Mouse (Mus musculus): ENCODE measurements around the gene Tef. TPM values are rescaled to one million over a fixed set of nuclear protein-coding genes. Genes with fewer than 3 reads are reported as not detected.

Tef gene
- polyA plus RNA-seq, 1 experiment from 2014 or later = 8.4 TPM

GRCm38 (mm10) chr15:81802941-81803351 is 725 bp downstream of the Tef start:
- peaks cover 51% of the 10 kb centered on the region for H3K4me1 ChIP-seq
- H3K4me2 ChIP-seq = peak overlapping the region; percentile 74
- 36% methylated on average over 8 of the region's 8 CpGs for WGBS (ENCODE audit: insufficient replicate concordance)
- no peaks in the 10 kb centered on the region for H3K27me3 ChIP-seq (replicated peaks)
- peak overlapping the region; percentile 56 for H3K9ac ChIP-seq
- H3K4me3 ChIP-seq = peak overlapping the region; percentile 46
- peak overlapping the region; percentile 37; the same call in 1 of the 2 replicates for H3K27ac ChIP-seq
- H3K9me3 ChIP-seq (replicated peaks) = no peaks in the 10 kb centered on the region
- ATAC-seq = peak; percentile 1; the same call in 1 of the 2 replicates
- no peaks in the 10 kb centered on the region for H3K36me3 ChIP-seq

- Histone ChIP-seq H3K27me3 (replicated peaks) (no peaks in the 10 kb centered on the region), H3K9ac (0 out of 2 replicates have a peak overlapping the region, but pooled peaks have one; percentile 56), H3K36me3 (no peaks in the 10 kb centered on the region), H3K4me2 (peak overlapping the region; percentile 74), H3K4me3 (no peak overlapping the region), H3K27ac (no peak overlapping the region), H3K4me1 (peaks cover 51% of the 10 kb centered on the region), H3K9me3 (replicated peaks) (no peaks in the 10 kb centered on the region)
- WGBS (ENCODE audit: insufficient replicate concordance) = 27% methylated on average over 4 of the region's 4 CpGs
- peak; percentile 58 for ATAC-seq
Measured at GRCm38 (mm10) chr15:81803425-81803951, 1.3 kb downstream of the Tef start.

- no peaks in the 10 kb centered on the region for H3K36me3 ChIP-seq
- ATAC-seq = no peak
- no peak overlapping the region for H3K27ac ChIP-seq
- no peaks in the 10 kb centered on the region for H3K27me3 ChIP-seq (replicated peaks)
- H3K4me1 ChIP-seq = peaks cover 54% of the 10 kb centered on the region
- H3K4me2 ChIP-seq = no peak overlapping the region
- no peak overlapping the region for H3K4me3 ChIP-seq
- 68% methylated on average over 1 of the region's 1 CpGs for WGBS (ENCODE audit: insufficient replicate concordance)
- no peaks in the 10 kb centered on the region for H3K9me3 ChIP-seq (replicated peaks)
- H3K9ac ChIP-seq = no peak overlapping the region
Measured at GRCm38 (mm10) chr15:81804172-81804571, 2.0 kb downstream of the Tef start.

- Histone ChIP-seq H3K9me3 (replicated peaks) (no peaks in the 10 kb centered on the region), H3K9ac (no peak overlapping the region), H3K27me3 (replicated peaks) (no peaks in the 10 kb centered on the region), H3K36me3 (no peaks in the 10 kb centered on the region), H3K27ac (no peak overlapping the region), H3K4me1 (peaks cover 56% of the 10 kb centered on the region), H3K4me2 (no peak overlapping the region), H3K4me3 (no peak overlapping the region)
- ATAC-seq = no peak
- WGBS (ENCODE audit: insufficient replicate concordance) = 54% methylated on average over 3 of the region's 3 CpGs
Measured at GRCm38 (mm10) chr15:81804883-81805282, 2.7 kb downstream of the Tef start.

GRCm38 (mm10) chr15:81805624-81806023 is 3.4 kb downstream of the Tef start:
- no peaks in the 10 kb centered on the region for H3K9me3 ChIP-seq (replicated peaks)
- WGBS (ENCODE audit: insufficient replicate concordance) = 65% methylated on average over 6 of the region's 6 CpGs
- no peaks in the 10 kb centered on the region for H3K27me3 ChIP-seq (replicated peaks)
- no peak overlapping the region for H3K9ac ChIP-seq
- no peak for ATAC-seq
- no peak overlapping the region for H3K4me2 ChIP-seq
- H3K27ac ChIP-seq = no peak overlapping the region
- no peak overlapping the region for H3K4me3 ChIP-seq
- peaks cover 61% of the 10 kb centered on the region for H3K4me1 ChIP-seq
- H3K36me3 ChIP-seq = no peaks in the 10 kb centered on the region

- 62% methylated on average over 4 of the region's 4 CpGs for WGBS (ENCODE audit: insufficient replicate concordance)
- H3K9ac ChIP-seq = no peak overlapping the region
- peaks cover 59% of the 10 kb centered on the region for H3K4me1 ChIP-seq
- ATAC-seq = no peak
- H3K4me3 ChIP-seq = no peak overlapping the region
- H3K36me3 ChIP-seq = no peaks in the 10 kb centered on the region
- H3K27me3 ChIP-seq (replicated peaks) = no peaks in the 10 kb centered on the region
- H3K9me3 ChIP-seq (replicated peaks) = no peaks in the 10 kb centered on the region
- H3K27ac ChIP-seq = no peak overlapping the region
- no peak overlapping the region for H3K4me2 ChIP-seq
Measured at GRCm38 (mm10) chr15:81806621-81807404, 4.6 kb downstream of the Tef start.

- Histone ChIP-seq H3K4me2 (no peak overlapping the region), H3K27me3 (replicated peaks) (no peaks in the 10 kb centered on the region), H3K36me3 (no peaks in the 10 kb centered on the region), H3K9me3 (replicated peaks) (no peaks in the 10 kb centered on the region), H3K4me1 (peaks cover 50% of the 10 kb centered on the region), H3K27ac (no peak overlapping the region), H3K9ac (no peak overlapping the region), H3K4me3 (no peak overlapping the region)
- WGBS (ENCODE audit: insufficient replicate concordance) = 60% methylated on average over 2 of the region's 2 CpGs
- no peak for ATAC-seq
Measured at GRCm38 (mm10) chr15:81808799-81809198, 6.6 kb downstream of the Tef start.

GRCm38 (mm10) chr15:81809550-81809949 is 7.3 kb downstream of the Tef start:
- peak overlapping the region; percentile 99 for H3K4me2 ChIP-seq
- H3K4me1 ChIP-seq = peaks cover 50% of the 10 kb centered on the region
- no peaks in the 10 kb centered on the region for H3K36me3 ChIP-seq
- H3K9me3 ChIP-seq (replicated peaks) = no peaks in the 10 kb centered on the region
- WGBS (ENCODE audit: insufficient replicate concordance) = 30% methylated on average over 1 of the region's 1 CpGs
- no peak overlapping the region for H3K27ac ChIP-seq
- 0 out of 2 replicates have a peak overlapping the region, but pooled peaks have one; percentile 66 for H3K9ac ChIP-seq
- no peak for ATAC-seq
- H3K27me3 ChIP-seq (replicated peaks) = no peaks in the 10 kb centered on the region
- H3K4me3 ChIP-seq = no peak overlapping the region

- H3K36me3 ChIP-seq = peaks cover 2% of the 10 kb centered on the region; the same call in 1 of the 2 replicates
- 5% methylated on average over 10 of the region's 10 CpGs for WGBS (ENCODE audit: insufficient replicate concordance)
- H3K27ac ChIP-seq = peak overlapping the region; percentile 68
- H3K27me3 ChIP-seq (replicated peaks) = no peaks in the 10 kb centered on the region
- H3K9ac ChIP-seq = peak overlapping the region; percentile 66
- H3K4me2 ChIP-seq = peak overlapping the region; percentile 99
- H3K9me3 ChIP-seq (replicated peaks) = no peaks in the 10 kb centered on the region
- H3K4me1 ChIP-seq = peaks cover 51% of the 10 kb centered on the region
- ATAC-seq = no peak
- peak overlapping the region; percentile 77 for H3K4me3 ChIP-seq
Measured at GRCm38 (mm10) chr15:81810150-81810549, 7.9 kb downstream of the Tef start.

GRCm38 (mm10) chr15:81810671-81811598 is 8.7 kb downstream of the Tef start:
- Histone ChIP-seq H3K4me2 (peak overlapping the region; percentile 99), H3K27ac (peak overlapping the region; percentile 74), H3K27me3 (replicated peaks) (no peaks in the 10 kb centered on the region), H3K36me3 (peaks cover 7% of the 10 kb centered on the region; the same call in 1 of the 2 replicates), H3K4me1 (peaks cover 47% of the 10 kb centered on the region), H3K9ac (peak overlapping the region; percentile 77), H3K4me3 (peak overlapping the region; percentile 77), H3K9me3 (replicated peaks) (no peaks in the 10 kb centered on the region)
- WGBS (ENCODE audit: insufficient replicate concordance) = under 1% methylated on average over 88 of the region's 89 CpGs
- peak; percentile 98 for ATAC-seq

GRCm38 (mm10) chr15:81811599-81811996 is 9.4 kb downstream of the Tef start:
- Histone ChIP-seq H3K4me3 (peak overlapping the region; percentile 77), H3K27ac (peak overlapping the region; percentile 74), H3K4me2 (peak overlapping the region; percentile 99), H3K9ac (peak overlapping the region; percentile 77), H3K4me1 (peaks cover 47% of the 10 kb centered on the region), H3K36me3 (peaks cover 8% of the 10 kb centered on the region; the same call in 1 of the 2 replicates), H3K9me3 (replicated peaks) (no peaks in the 10 kb centered on the region), H3K27me3 (replicated peaks) (no peaks in the 10 kb centered on the region)
- peak; percentile 8; the same call in 1 of the 2 replicates for ATAC-seq
- WGBS (ENCODE audit: insufficient replicate concordance) = 2% methylated on average over 20 of the region's 26 CpGs
